Comparison of ENCODE assay signal across 35 mouse cellular contexts in the genomic region with DNA sequence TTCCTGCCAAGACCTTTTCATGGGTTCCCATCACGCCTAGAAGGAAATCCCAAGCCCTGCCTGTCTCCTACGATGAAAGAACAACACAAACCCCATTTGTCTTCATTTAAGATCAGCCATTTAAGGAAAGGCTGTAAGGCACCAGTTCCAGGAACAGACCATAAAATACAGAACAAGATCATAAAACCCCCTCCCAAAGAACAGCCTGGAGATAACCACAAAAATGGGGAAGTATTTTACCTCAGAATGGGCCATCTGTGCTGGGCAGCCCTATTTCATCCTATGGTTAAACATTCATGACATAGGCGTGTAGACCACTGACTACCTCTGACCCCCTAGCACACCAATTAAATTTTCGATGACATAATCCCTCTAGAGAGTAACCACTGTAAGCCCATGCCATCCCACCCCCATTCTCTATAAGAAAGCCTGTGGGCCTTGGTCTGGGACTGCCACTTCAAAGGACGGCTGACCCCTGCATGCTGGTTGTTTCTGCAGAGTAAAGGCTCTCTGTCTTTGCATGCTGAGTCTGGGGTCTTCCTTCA. TPM values are rescaled to one million over a fixed set of nuclear protein-coding genes. Genes with fewer than 3 reads are reported as not detected.
DNase-seq lines count a peak whose midpoint lies in the region; ATAC-seq and TF ChIP-seq lines count a peak whose summit lies in the region.
"Had no signal": no experiment of that assay in that cellular context is flagged by ENCODE, and none has a peak within 500 bp of the region (broad histone marks: within the 10 kb centered on the region; RNA-seq: fewer than 3 reads in every experiment).

No protein-coding gene starts in this region.

- no peak overlapping the region for H3K9ac ChIP-seq in liver, postnatal 0 days (replicated peaks)
- H3K9ac ChIP-seq: heart, embryonic 13.5 days; hindbrain, embryonic 15.5 days; liver, embryonic 14.5 days; lung, embryonic 15.5 days; midbrain, embryonic 15.5 days; neural tube, embryonic 15.5 days; stomach, embryonic 15.5 days had no signal

- H3K4me1 ChIP-seq in spleen, adult 2 months (ENCODE audit: control insufficient read depth, insufficient read depth, insufficient read length), result peaks cover 23% of the 10 kb centered on the region; the same call in 1 of the 2 replicates
- H3K4me1 ChIP-seq in G1E (ENCODE audit: insufficient read depth, low read depth, low read length), result peaks cover 68% of the 10 kb centered on the region
- H3K4me1 ChIP-seq in liver, postnatal 0 days (ENCODE audit: insufficient read depth), result peaks cover 42% of the 10 kb centered on the region
- H3K4me1 ChIP-seq: hindbrain, embryonic 15.5 days; midbrain, embryonic 15.5 days; stomach, embryonic 15.5 days had no signal

- H3K36me3 ChIP-seq in spleen, adult 2 months (ENCODE audit: control insufficient read depth, insufficient read depth, low read length), result peaks cover 16% of the 10 kb centered on the region
- peaks cover 84% of the 10 kb centered on the region for H3K36me3 ChIP-seq in G1E (replicated peaks)
- peaks cover 56% of the 10 kb centered on the region for H3K36me3 ChIP-seq in liver, postnatal 0 days (replicated peaks; ENCODE audit: insufficient read depth, low read length)

- no peak for TF ChIP-seq EP300 in liver, postnatal 0 days (IDR thresholded peaks at IDR 0.05; ENCODE audit: low read depth)

- 33% methylated on average over 5 of the region's 5 CpGs for WGBS in spleen, adult 2 months
- 50% methylated on average over 5 of the region's 5 CpGs for WGBS in liver, postnatal 0 days (ENCODE audit: insufficient replicate concordance)

- no peaks in the 10 kb centered on the region for H3K9me3 ChIP-seq in G1E (replicated peaks)
- H3K9me3 ChIP-seq in liver, postnatal 0 days (ENCODE audit: low read length), result no peaks in the 10 kb centered on the region
- H3K9me3 ChIP-seq: heart, embryonic 13.5 days; hindbrain, embryonic 10.5 days; hindbrain, embryonic 15.5 days; lung, embryonic 15.5 days; midbrain, embryonic 10.5 days; midbrain, embryonic 15.5 days; neural tube, embryonic 15.5 days; stomach, embryonic 15.5 days had no signal

- DNase-seq in spleen, adult 2 months (ENCODE audit: low read depth in 1 of 2, low spot score in 2 of 2), result no peak
- DNase-seq in spleen, postnatal 4 days (ENCODE audit: low spot score in 2 of 2), result no peak
- DNase-seq in G1E (ENCODE audit: low spot score), result peak; percentile 43
- no peak for DNase-seq in liver, postnatal 0 days
- DNase-seq in cerebellum, adult 9-11 months, result no peak
- no peak for DNase-seq in ovary, postnatal 36 days (ENCODE audit: low spot score)
- DNase-seq: adrenal gland, postnatal 10 days; cerebellum, adult 11-12 months; cerebellum, postnatal 14 days; gastrocnemius, postnatal 36 days; heart, adult 2 months; heart, postnatal 10 days; kidney, adult 18-20 months; kidney, postnatal 36 days; left cerebral cortex, postnatal 4 days; liver; right cerebral cortex, postnatal 25 days; spleen, adult 18-20 months had no signal

- no peak overlapping the region for H3K4me3 ChIP-seq in spleen, adult 2 months (ENCODE audit: extremely low read depth, insufficient read depth, insufficient read length)
- peak overlapping the region; percentile 41; the same call in 1 of the 2 replicates for H3K4me3 ChIP-seq in G1E (ENCODE audit: low read depth, low read length)
- H3K4me3 ChIP-seq in liver, postnatal 0 days (ENCODE audit: low read depth, low read length), result no peak overlapping the region
- H3K4me3 ChIP-seq: heart, adult 2 months; heart, embryonic 13.5 days; hindbrain, embryonic 10.5 days; hindbrain, embryonic 15.5 days; layer of hippocampus, adult 2 months; lung, embryonic 15.5 days; midbrain, embryonic 10.5 days; midbrain, embryonic 15.5 days; neural tube, embryonic 15.5 days; stomach, embryonic 15.5 days had no signal

- TF ChIP-seq CTCF in spleen, adult 2 months (IDR thresholded peaks at IDR 0.05; ENCODE audit: extremely low read depth, insufficient read depth, insufficient read length, insufficient replicate concordance), result no peak
- no peak for TF ChIP-seq CTCF in G1E (IDR thresholded peaks at IDR 0.05; ENCODE audit: low read depth, low read length)
- TF ChIP-seq CTCF in liver, postnatal 0 days (IDR thresholded peaks at IDR 0.05; ENCODE audit: low read depth), result no peak

- TF ChIP-seq POLR2A in spleen, adult 2 months (IDR thresholded peaks at IDR 0.05; ENCODE audit: low read depth, low read length), result no peak

- H3K4me2 ChIP-seq in liver, postnatal 0 days (ENCODE audit: low read depth, low read length), result no peak overlapping the region
- H3K4me2 ChIP-seq: heart, embryonic 13.5 days; hindbrain, embryonic 15.5 days; lung, embryonic 15.5 days; midbrain, embryonic 15.5 days; neural tube, embryonic 15.5 days; stomach, embryonic 15.5 days had no signal

- peak overlapping the region; percentile 49; the same call in 1 of the 2 replicates for H3K27ac ChIP-seq in spleen, adult 2 months (ENCODE audit: insufficient read depth, low read length)
- no peak overlapping the region for H3K27ac ChIP-seq in liver, postnatal 0 days (ENCODE audit: low read depth)
- H3K27ac ChIP-seq: heart, embryonic 13.5 days; hindbrain, embryonic 10.5 days; hindbrain, embryonic 15.5 days; layer of hippocampus, adult 2 months; liver, embryonic 14.5 days; lung, embryonic 15.5 days; midbrain, embryonic 10.5 days; midbrain, embryonic 15.5 days; neural tube, embryonic 15.5 days; stomach, embryonic 15.5 days had no signal

- no peaks in the 10 kb centered on the region for H3K27me3 ChIP-seq in spleen, adult 2 months (ENCODE audit: control insufficient read depth, insufficient read depth, low read length)
- H3K27me3 ChIP-seq in G1E (ENCODE audit: insufficient read depth, low read length), result no peaks in the 10 kb centered on the region
- no peaks in the 10 kb centered on the region for H3K27me3 ChIP-seq in liver, postnatal 0 days (ENCODE audit: insufficient read depth, low read length)
- H3K27me3 ChIP-seq: heart, embryonic 13.5 days; hindbrain, embryonic 15.5 days; lung, embryonic 15.5 days; midbrain, embryonic 15.5 days; neural tube, embryonic 15.5 days; stomach, embryonic 15.5 days had no signal

- peak; percentile 65 for ATAC-seq in G1E (ENCODE audit: extremely low read depth, insufficient number of reproducible peaks, low FRiP score, poor library complexity, severe bottlenecking)
- peak; percentile 92 for ATAC-seq in common myeloid progenitor, adult 5-6 weeks (replicated peaks; ENCODE audit: low read depth, poor library complexity, severe bottlenecking)
- ATAC-seq in megakaryocyte progenitor cell, adult 5-6 weeks (replicated peaks; ENCODE audit: poor library complexity), result peak; percentile 78
- no peak for ATAC-seq in liver, postnatal 0 days
- ATAC-seq: forebrain, embryonic 14.5 days; midbrain, embryonic 15.5 days had no signal

RNA-seq across cellular contexts. Expression of gene Ddi2, which starts 9.5 kb away (rescaled TPM):
- polyA plus RNA-seq in spleen, adult 2 months (2012; rRNA removed), result 8.7 and 15.9 TPM in 2 replicates
- total RNA-seq in G1E (2014; fragmentation: Nextera tagmentation), result 40.8 and 45.4 TPM in 2 replicates
- 25.6 and 27.9 TPM in 2 replicates for total RNA-seq in G1E (2017)
- polyA plus RNA-seq in G1E (2012), result 13.2 and 17.8 TPM in 2 replicates
- total RNA-seq in common myeloid progenitor, adult 5-6 weeks (2017), result 27.4 and 30.6 TPM in 2 replicates
- total RNA-seq in megakaryocyte progenitor cell, adult 5-6 weeks (2015), result 15.0 and 18.7 TPM in 2 replicates
- total RNA-seq in megakaryocyte progenitor cell, adult 5-6 weeks (2017), result 23.7 and 29.4 TPM in 2 replicates
- polyA plus RNA-seq in liver, postnatal 0 days (2015; fragmentation: Nextera tagmentation; extraction: Ambion mirVana), result 21.7 and 22.6 TPM in 2 replicates

RNA-seq across cellular contexts. Expression of gene Rsc1a1, which starts 28.3 kb away (rescaled TPM):
- 4.4 and 9.2 TPM in 2 replicates for polyA plus RNA-seq in spleen, adult 2 months (2012; rRNA removed)
- 15.0 and 22.3 TPM in 2 replicates for total RNA-seq in G1E (2014; fragmentation: Nextera tagmentation)
- total RNA-seq in G1E (2017), result 7.3 and 9.9 TPM in 2 replicates
- polyA plus RNA-seq in G1E (2012), result 2.4 TPM in 1 of 2 replicates, not detected in the other
- total RNA-seq in common myeloid progenitor, adult 5-6 weeks (2017), result 8.9 and 13.9 TPM in 2 replicates
- total RNA-seq in megakaryocyte progenitor cell, adult 5-6 weeks (2015), result 20.0 and 22.7 TPM in 2 replicates
- total RNA-seq in megakaryocyte progenitor cell, adult 5-6 weeks (2017), result 6.6 and 7.6 TPM in 2 replicates
- not detected in 2 replicates for polyA plus RNA-seq in liver, postnatal 0 days (2015; fragmentation: Nextera tagmentation; extraction: Ambion mirVana)
- total RNA-seq: heart, adult 2 months; layer of hippocampus, adult 2 months had no signal
- polyA plus RNA-seq: kidney, embryonic 16.5 days; lung, embryonic 15.5 days; neural tube, embryonic 15.5 days; stomach, embryonic 15.5 days had no signal

RNA-seq across cellular contexts. Expression of gene Agmat, which starts 32.8 kb away (rescaled TPM):
- 0.15 and 0.18 TPM in 2 replicates for polyA plus RNA-seq in spleen, adult 2 months (2012; rRNA removed)
- total RNA-seq in G1E (2014; fragmentation: Nextera tagmentation) (not detected in 2 replicates), G1E (2017) (0.05 TPM in 1 of 2 replicates, not detected in the other)
- polyA plus RNA-seq in G1E (2012), result 0.04 TPM in 1 of 2 replicates, not detected in the other
- not detected in 2 replicates for total RNA-seq in common myeloid progenitor, adult 5-6 weeks (2017)
- total RNA-seq in megakaryocyte progenitor cell, adult 5-6 weeks (2015), result not detected in 2 replicates
- not detected in 2 replicates for total RNA-seq in megakaryocyte progenitor cell, adult 5-6 weeks (2017)
- polyA plus RNA-seq in liver, postnatal 0 days (2015; fragmentation: Nextera tagmentation; extraction: Ambion mirVana), result 101 and 105 TPM in 2 replicates
- total RNA-seq: layer of hippocampus, adult 2 months; layer of hippocampus, postnatal 25 days; left cerebral cortex, postnatal 4 days had no signal
- polyA plus RNA-seq: C2C12; embryonic facial prominence, embryonic 11.5 days; forebrain, embryonic 14.5 days; hindbrain, embryonic 10.5 days; midbrain, embryonic 10.5 days; midbrain, embryonic 15.5 days; neural tube, embryonic 15.5 days had no signal

RNA-seq across cellular contexts. Expression of gene Plekhm2, which starts 49.0 kb away (rescaled TPM):
- polyA plus RNA-seq in spleen, adult 2 months (2012; rRNA removed), result 48.1 and 51.6 TPM in 2 replicates
- total RNA-seq in G1E (2014; fragmentation: Nextera tagmentation) (20.2 and 29.0 TPM in 2 replicates), G1E (2017) (7.5 and 8.3 TPM in 2 replicates)
- polyA plus RNA-seq in G1E (2012), result 20.0 and 21.5 TPM in 2 replicates
- total RNA-seq in common myeloid progenitor, adult 5-6 weeks (2017), result 3.8 and 6.3 TPM in 2 replicates
- total RNA-seq in megakaryocyte progenitor cell, adult 5-6 weeks (2015), result 7.2 and 12.8 TPM in 2 replicates
- 9.8 and 11.0 TPM in 2 replicates for total RNA-seq in megakaryocyte progenitor cell, adult 5-6 weeks (2017)
- 1.7 TPM in 2 replicates for polyA plus RNA-seq in liver, postnatal 0 days (2015; fragmentation: Nextera tagmentation; extraction: Ambion mirVana)
